Mouse (Mus musculus) adrenal gland, postnatal 10 days (tissue): ENCODE results near the gene Galnt6. TPM values are rescaled to one million over a fixed set of nuclear protein-coding genes. Genes with fewer than 3 reads are reported as not detected.

ENCODE experiments used
- DNase-seq: peaks from one replicate; pipeline ENCODE4 v3.0.0; 2021; ENCODE audit warnings: mixed read lengths
- microRNA-seq: library from miRNA; unstranded; fragments of <30 nt; microRNA quantifications from one replicate; pipeline ENCODE4 v1.2.0, GENCODE M21; 2021
- total RNA-seq, 2 experiments: library from RNA; stranded (reverse); gene quantifications; 2 replicates each; pipeline ENCODE4 v1.2.3; 2021

Galnt6 gene
- total RNA-seq, 2 experiments from 2014 or later, result 9.6 to 9.9 TPM

DNA sequence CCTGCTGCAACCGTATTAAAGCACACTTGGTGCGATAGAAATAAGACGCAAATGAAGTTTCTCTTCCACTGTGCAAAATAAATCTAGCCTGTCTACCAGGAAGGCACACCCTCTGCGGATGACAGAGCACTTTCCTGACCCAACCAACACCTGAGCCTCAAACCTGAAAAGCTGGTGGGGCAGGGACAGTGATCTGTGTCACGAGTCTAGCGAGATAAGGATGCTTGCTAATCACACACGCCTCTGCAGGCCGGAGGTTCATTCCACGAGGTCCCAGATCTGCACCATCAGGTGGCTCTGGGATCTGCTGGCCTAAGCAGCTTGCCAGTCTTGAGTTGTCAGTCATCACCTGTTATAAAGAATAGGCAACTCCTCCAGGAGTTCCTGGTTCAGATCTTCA lies 77.6 kb downstream of the Galnt6 start:
- no peak for DNase-seq

DNA sequence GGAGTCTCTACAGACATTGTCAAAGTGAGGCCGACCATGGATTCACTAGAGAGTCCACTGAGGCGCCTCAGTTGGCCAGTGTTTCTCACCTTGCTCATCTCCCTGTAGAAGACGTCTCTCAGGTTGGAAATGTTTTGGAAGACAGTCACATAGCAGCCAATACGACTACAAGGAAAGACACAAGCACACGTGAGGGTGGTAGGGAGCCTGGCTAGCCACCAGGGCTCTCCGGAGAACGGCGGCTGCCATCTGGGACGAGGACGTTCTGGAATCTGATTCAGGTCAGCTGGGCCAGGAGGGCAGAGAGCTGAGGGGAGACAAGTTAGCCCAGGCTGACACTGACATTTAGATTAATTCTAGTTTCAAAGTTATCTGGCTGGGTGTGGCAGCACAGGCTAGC lies 79.1 kb downstream of the Galnt6 start:
- no peak for DNase-seq

DNA sequence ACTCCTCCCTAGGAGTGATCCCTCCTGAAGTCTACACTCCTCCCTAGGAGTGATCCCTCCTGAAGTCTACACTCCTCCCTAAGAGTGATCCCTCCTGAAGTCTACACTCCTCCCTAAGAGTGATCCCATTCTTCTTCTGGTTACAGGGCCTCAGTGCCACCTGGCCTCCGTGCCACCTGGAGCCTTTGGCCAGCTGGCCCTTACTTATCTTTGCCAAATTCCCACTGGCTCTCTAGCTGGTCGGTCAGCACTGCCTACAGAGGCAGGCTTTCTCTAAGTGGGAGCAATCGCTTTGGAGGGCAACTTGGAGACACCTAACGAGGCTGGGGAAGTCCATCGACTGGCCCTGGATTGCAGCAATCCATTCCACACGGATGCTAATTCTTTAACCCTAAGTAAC lies 83.0 kb downstream of the Galnt6 start:
- no peak for DNase-seq

DNA sequence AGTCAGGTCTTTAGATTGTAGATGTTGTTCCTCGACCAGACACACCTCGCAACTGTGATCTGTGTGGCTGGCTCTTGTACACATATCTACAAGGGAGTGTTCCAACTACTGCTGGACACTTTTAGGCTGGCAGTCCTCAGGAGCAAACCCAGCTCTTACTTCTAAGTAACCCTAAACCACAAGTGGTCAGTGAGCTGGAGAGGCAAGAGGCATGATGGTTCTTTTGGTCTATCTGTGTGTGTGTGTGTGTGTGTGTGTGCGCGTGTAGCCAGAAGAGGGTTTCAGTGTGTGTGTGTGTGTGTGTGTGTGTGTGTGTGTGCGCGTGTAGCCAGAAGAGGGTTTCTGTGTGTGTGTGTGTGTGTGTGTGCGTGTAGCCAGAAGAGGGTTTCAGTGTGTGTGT lies 86.7 kb downstream of the Galnt6 start:
- DNase-seq, result no peak

Small RNA genes lying within 50 kb of the gene (microRNA-seq; reads per million reads assigned to microRNA genes)
- not detected for gene Mir6961

Other genes with a start within 250 kb of the Galnt6 start
- gene Csrnp2, start 233.9 kb downstream of the Galnt6 start, total RNA-seq, result 1 to 10 TPM; 4.4 to 5.5 TPM
- gene Tfcp2, start 177.4 kb downstream of the Galnt6 start, total RNA-seq, result 10 to 100 TPM; 18.1 to 24.6 TPM
- 10 to 100 TPM; 22.0 to 29.0 TPM for gene Pou6f1, start 129.4 kb downstream of the Galnt6 start, total RNA-seq
- gene Dazap2, start 114.0 kb downstream of the Galnt6 start, total RNA-seq, result 100 to 1,000 TPM; 171 to 182 TPM
- 10 to 100 TPM; 29.6 to 41.6 TPM for gene Smagp, start 92.4 kb downstream of the Galnt6 start, total RNA-seq
- gene Bin2, start 59.8 kb downstream of the Galnt6 start, total RNA-seq, result 1 to 10 TPM; 5.5 to 5.8 TPM
- gene Cela1, start 41.5 kb downstream of the Galnt6 start, total RNA-seq, result 10 to 100 TPM; 22.1 to 23.9 TPM
- 10 to 100 TPM in 1 of 2 experiments, 1 to 10 TPM in 1; 9.5 to 12.6 TPM for gene Slc4a8, start 32.4 kb upstream of the Galnt6 start, total RNA-seq
- gene Scn8a, start 140.5 kb upstream of the Galnt6 start, total RNA-seq, result 1 to 10 TPM; 2.5 to 5.6 TPM